Mouse (Mus musculus): Measurements from ENCODE around the gene Zfp42. TPM values are rescaled to one million over a fixed set of nuclear protein-coding genes. Genes with fewer than 3 reads are reported as not detected.
"Not testable (repeated sequence)": the region's sequence is repeated elsewhere in the genome, so short reads cannot be mapped to it uniquely, and the experiment has no call there.

The Zfp42 gene
- not detected for total RNA-seq (2021)
- long read RNA-seq, experiment 1, result 0 reads
- long read RNA-seq, experiment 2, result 0 reads

GRCm38 (mm10) chr8:43306896-43307295, at the start of gene Zfp42:
TSS of gene Zfp42 (minus strand) at chr8:43306980.
- no peak for DNase-seq (ENCODE audit: low spot score in 2 of 2)

- DNase-seq (ENCODE audit: low spot score in 2 of 2), result no peak
Observed at GRCm38 (mm10) chr8:43356069-43356770, 49.4 kb upstream of the Zfp42 start.

- DNase-seq (ENCODE audit: low spot score in 2 of 2), result not testable (repeated sequence)
Observed at GRCm38 (mm10) chr8:43352241-43352640, 45.5 kb upstream of the Zfp42 start.

- DNase-seq (ENCODE audit: low spot score in 2 of 2), result no peak
Observed at GRCm38 (mm10) chr8:43338555-43338954, 31.8 kb upstream of the Zfp42 start.

- no peak for DNase-seq (ENCODE audit: low spot score in 2 of 2)
Observed at GRCm38 (mm10) chr8:43333465-43333864, 26.7 kb upstream of the Zfp42 start.

- DNase-seq (ENCODE audit: low spot score in 2 of 2), result no peak
Observed at GRCm38 (mm10) chr8:43331657-43332056, 24.9 kb upstream of the Zfp42 start.

GRCm38 (mm10) chr8:43329913-43330705, 23.3 kb upstream of the Zfp42 start:
- no peak for DNase-seq (ENCODE audit: low spot score in 2 of 2)

- no peak for DNase-seq (ENCODE audit: low spot score in 2 of 2)
Observed at GRCm38 (mm10) chr8:43328666-43329065, 21.9 kb upstream of the Zfp42 start.

GRCm38 (mm10) chr8:43320771-43321170, 14.0 kb upstream of the Zfp42 start:
- DNase-seq (ENCODE audit: low spot score in 2 of 2), result no peak

GRCm38 (mm10) chr8:43308213-43308612, 1.4 kb upstream of the Zfp42 start:
- DNase-seq (ENCODE audit: low spot score in 2 of 2), result no peak

- DNase-seq (ENCODE audit: low spot score in 2 of 2), result no peak
Observed at GRCm38 (mm10) chr8:43305676-43306075, 1.1 kb downstream of the Zfp42 start.

- no peak for DNase-seq (ENCODE audit: low spot score in 2 of 2)
Observed at GRCm38 (mm10) chr8:43299796-43300195, 7.0 kb downstream of the Zfp42 start.

GRCm38 (mm10) chr8:43295826-43296225, 11.0 kb downstream of the Zfp42 start:
- no peak for DNase-seq (ENCODE audit: low spot score in 2 of 2)

GRCm38 (mm10) chr8:43294191-43294590, 12.6 kb downstream of the Zfp42 start:
- no peak for DNase-seq (ENCODE audit: low spot score in 2 of 2)

- no peak for DNase-seq (ENCODE audit: low spot score in 2 of 2)
Observed at GRCm38 (mm10) chr8:43290424-43291111, 16.2 kb downstream of the Zfp42 start.

- DNase-seq (ENCODE audit: low spot score in 2 of 2), result no peak
Observed at GRCm38 (mm10) chr8:43289781-43290180, 17.0 kb downstream of the Zfp42 start.

- DNase-seq (ENCODE audit: low spot score in 2 of 2), result no peak
Observed at GRCm38 (mm10) chr8:43288840-43289239, 17.9 kb downstream of the Zfp42 start.

GRCm38 (mm10) chr8:43287456-43287855, 19.3 kb downstream of the Zfp42 start:
- no peak for DNase-seq (ENCODE audit: low spot score in 2 of 2)

GRCm38 (mm10) chr8:43283231-43283630, 23.5 kb downstream of the Zfp42 start:
- DNase-seq (ENCODE audit: low spot score in 2 of 2), result no peak

- no peak for DNase-seq (ENCODE audit: low spot score in 2 of 2)
Observed at GRCm38 (mm10) chr8:43278397-43278796, 28.4 kb downstream of the Zfp42 start.

GRCm38 (mm10) chr8:43260961-43261360, 45.8 kb downstream of the Zfp42 start:
- DNase-seq (ENCODE audit: low spot score in 2 of 2), result no peak

GRCm38 (mm10) chr8:43257886-43258285, 48.9 kb downstream of the Zfp42 start:
- DNase-seq (ENCODE audit: low spot score in 2 of 2), result no peak
